In genomic region chr7:12910181-12910668, GRCm38 (mm10) we compare ENCODE assay signal across 9 mouse cellular contexts. TPM values are rescaled to one million over a fixed set of nuclear protein-coding genes. Genes with fewer than 3 reads are reported as not detected.
DNase-seq lines count a peak whose midpoint lies in the region; ATAC-seq and TF ChIP-seq lines count a peak whose summit lies in the region.
"Had no signal": no experiment of that assay in that cellular context is flagged by ENCODE, and none has a peak within 500 bp of the region (broad histone marks: within the 10 kb centered on the region; RNA-seq: fewer than 3 reads in every experiment).

No protein-coding gene starts in this region.

- H3K27ac ChIP-seq in forebrain, embryonic 11.5 days (ENCODE audit: low read depth, low read length) = peak overlapping the region; percentile 42; the same call in 1 of the 2 replicates
- peak overlapping the region; percentile 93 for H3K27ac ChIP-seq in heart, embryonic 16.5 days (ENCODE audit: low read length)
- H3K27ac ChIP-seq in liver, embryonic 14.5 days = peak overlapping the region; percentile 88

- peak overlapping the region; percentile 48 for H3K4me2 ChIP-seq in forebrain, embryonic 11.5 days (ENCODE audit: low read depth, low read length, severe bottlenecking)
- H3K4me2 ChIP-seq in heart, embryonic 16.5 days (ENCODE audit: low read depth, low read length) = peak overlapping the region; percentile 83
- peak overlapping the region; percentile 92 for H3K4me2 ChIP-seq in liver, embryonic 14.5 days (ENCODE audit: low read depth)

- no peaks in the 10 kb centered on the region for H3K9me3 ChIP-seq in forebrain, embryonic 11.5 days (ENCODE audit: control insufficient read depth, low read length)
- H3K9me3 ChIP-seq in heart, embryonic 16.5 days (replicated peaks; ENCODE audit: control insufficient read depth, low read length) = no peaks in the 10 kb centered on the region
- no peaks in the 10 kb centered on the region for H3K9me3 ChIP-seq in liver, embryonic 14.5 days (ENCODE audit: control insufficient read depth, low read length)
- H3K9me3 ChIP-seq: G1E had no signal

- peak overlapping the region; percentile 39 for H3K4me3 ChIP-seq in forebrain, embryonic 11.5 days (ENCODE audit: low read depth, low read length)
- H3K4me3 ChIP-seq in heart, embryonic 16.5 days (ENCODE audit: low read length) = peak overlapping the region; percentile 61
- peak overlapping the region; percentile 68 to 94 for H3K4me3 ChIP-seq in liver, embryonic 14.5 days (ENCODE audit: insufficient read depth in 1 of 2, low read depth in 2 of 2, low read length in 2 of 2)

- WGBS in forebrain, embryonic 11.5 days = 14% methylated on average over 19 of the region's 19 CpGs
- 5% methylated on average over 19 of the region's 19 CpGs for WGBS in heart, embryonic 16.5 days
- under 1% methylated on average over 19 of the region's 19 CpGs for WGBS in liver, embryonic 14.5 days (ENCODE audit: insufficient replicate concordance)

- peak; percentile 63 for DNase-seq in CD4-positive helper T cell, adult 2 months (ENCODE audit: low read depth, low spot score)
- peak; percentile 54 for DNase-seq in c-Kit-positive CD71-negative TER-119-negative erythroid progenitor cells, embryonic 14.5 days (ENCODE audit: low read depth)
- DNase-seq in forebrain, embryonic 11.5 days (ENCODE audit: low spot score) = peak; percentile 60
- DNase-seq in kidney, postnatal 14 days = peak; percentile 73
- DNase-seq in liver, embryonic 14.5 days (ENCODE audit: low read depth in 3 of 3, low spot score in 3 of 3) = peak; percentile 58 to 70 (median 60)
- peak; percentile 67 for DNase-seq in neural tube, embryonic 10.5 days (ENCODE audit: extremely low spot score, low spot score)
- DNase-seq in splenic B cell, adult 2 months (ENCODE audit: low read depth, low spot score) = peak; percentile 40

- TF ChIP-seq CTCF in liver, embryonic 14.5 days (IDR thresholded peaks at IDR 0.05; ENCODE audit: low read depth) = 0 out of 2 replicates have a peak, but pooled peaks have one; percentile 4

- H3K4me1 ChIP-seq in forebrain, embryonic 11.5 days (replicated peaks; ENCODE audit: control insufficient read depth, insufficient read depth, low read length) = no peaks in the 10 kb centered on the region
- H3K4me1 ChIP-seq in heart, embryonic 16.5 days (ENCODE audit: control insufficient read depth, insufficient read depth, low read length) = peaks cover 3% of the 10 kb centered on the region; the same call in 1 of the 2 replicates
- peaks cover 5 to 9% of the 10 kb centered on the region in 2 experiments; a peak in 3 of 4 replicates for H3K4me1 ChIP-seq in liver, embryonic 14.5 days (replicated peaks; ENCODE audit: control insufficient read depth in 2 of 2, insufficient read depth in 2 of 2, low read length in 1 of 2)

- peak; percentile 78 for ATAC-seq in forebrain, embryonic 11.5 days (replicated peaks; ENCODE audit: low FRiP score)
- peak; percentile 82 for ATAC-seq in heart, embryonic 16.5 days (replicated peaks; ENCODE audit: extremely low read depth, insufficient read depth, low FRiP score)
- ATAC-seq in liver, embryonic 14.5 days (ENCODE audit: insufficient read depth) = peak; percentile 83

- TF ChIP-seq EP300 in liver, embryonic 14.5 days (IDR thresholded peaks at IDR 0.05; ENCODE audit: low read depth) = no peak

- H3K9ac ChIP-seq in forebrain, embryonic 11.5 days (ENCODE audit: low read length) = peak overlapping the region; percentile 65
- peak overlapping the region; percentile 82 for H3K9ac ChIP-seq in heart, embryonic 16.5 days (ENCODE audit: low read length)
- H3K9ac ChIP-seq in liver, embryonic 14.5 days (replicated peaks) = peak overlapping the region; percentile 70

- H3K27me3 ChIP-seq in forebrain, embryonic 11.5 days (ENCODE audit: control insufficient read depth, insufficient read depth, low read length) = no peaks in the 10 kb centered on the region
- H3K27me3 ChIP-seq in heart, embryonic 16.5 days (ENCODE audit: control insufficient read depth, insufficient read depth, low read length) = no peaks in the 10 kb centered on the region
- H3K27me3 ChIP-seq in liver, embryonic 14.5 days (ENCODE audit: control insufficient read depth, insufficient read depth, low read length) = no peaks in the 10 kb centered on the region
- no peaks in the 10 kb centered on the region for H3K27me3 ChIP-seq in splenic B cell, adult 2 months (ENCODE audit: control insufficient read depth, insufficient read depth, low read length, poor library complexity, severe bottlenecking)

- H3K36me3 ChIP-seq in forebrain, embryonic 11.5 days (ENCODE audit: control insufficient read depth, insufficient read depth, low read length) = peaks cover 4% of the 10 kb centered on the region; the same call in 1 of the 2 replicates
- peaks cover 32% of the 10 kb centered on the region for H3K36me3 ChIP-seq in heart, embryonic 16.5 days (ENCODE audit: control insufficient read depth, insufficient read depth)
- H3K36me3 ChIP-seq in liver, embryonic 14.5 days (replicated peaks; ENCODE audit: control insufficient read depth, insufficient read depth, low read depth) = peaks cover 16% of the 10 kb centered on the region
- peaks cover 2% of the 10 kb centered on the region for H3K36me3 ChIP-seq in splenic B cell, adult 2 months (ENCODE audit: control insufficient read depth, insufficient read depth, low read length, poor library complexity, severe bottlenecking)

RNA-seq across cellular contexts. Expression of gene Rps5, which starts 11.9 kb away (rescaled TPM):
- 800 and 844 TPM in 2 replicates for polyA plus RNA-seq in forebrain, embryonic 11.5 days (2014; fragmentation: Nextera tagmentation; extraction: Ambion mirVana)
- 521 and 529 TPM in 2 replicates for polyA plus RNA-seq in heart, embryonic 16.5 days (2015; fragmentation: Nextera tagmentation; extraction: Ambion mirVana)
- 1,715 and 1,748 TPM in 2 replicates for polyA plus RNA-seq in liver, embryonic 14.5 days (2012; rRNA removed)
- polyA plus RNA-seq in liver, embryonic 14.5 days (2014; fragmentation: Nextera tagmentation; extraction: Ambion mirVana) = 863 and 876 TPM in 2 replicates

RNA-seq across cellular contexts. Expression of gene Zscan22, which starts 12.6 kb away (rescaled TPM):
- 20.2 and 23.4 TPM in 2 replicates for polyA plus RNA-seq in forebrain, embryonic 11.5 days (2014; fragmentation: Nextera tagmentation; extraction: Ambion mirVana)
- polyA plus RNA-seq in heart, embryonic 16.5 days (2015; fragmentation: Nextera tagmentation; extraction: Ambion mirVana) = 9.9 and 10.8 TPM in 2 replicates
- polyA plus RNA-seq in liver, embryonic 14.5 days (2012; rRNA removed) = 3.8 and 3.9 TPM in 2 replicates
- polyA plus RNA-seq in liver, embryonic 14.5 days (2014; fragmentation: Nextera tagmentation; extraction: Ambion mirVana) = 3.9 and 5.1 TPM in 2 replicates

RNA-seq across cellular contexts. Expression of gene Rnf225, which starts 17.0 kb away (rescaled TPM):
- polyA plus RNA-seq in forebrain, embryonic 11.5 days (2014; fragmentation: Nextera tagmentation; extraction: Ambion mirVana) = 1.3 and 1.6 TPM in 2 replicates
- 0.47 and 0.74 TPM in 2 replicates for polyA plus RNA-seq in heart, embryonic 16.5 days (2015; fragmentation: Nextera tagmentation; extraction: Ambion mirVana)
- 0.55 TPM in 2 replicates for polyA plus RNA-seq in liver, embryonic 14.5 days (2012; rRNA removed)
- 0.09 and 0.15 TPM in 2 replicates for polyA plus RNA-seq in liver, embryonic 14.5 days (2014; fragmentation: Nextera tagmentation; extraction: Ambion mirVana)

RNA-seq across cellular contexts. Expression of gene Zfp128, which starts 29.2 kb away (rescaled TPM):
- 5.3 and 6.2 TPM in 2 replicates for polyA plus RNA-seq in forebrain, embryonic 11.5 days (2014; fragmentation: Nextera tagmentation; extraction: Ambion mirVana)
- 2.7 and 3.2 TPM in 2 replicates for polyA plus RNA-seq in heart, embryonic 16.5 days (2015; fragmentation: Nextera tagmentation; extraction: Ambion mirVana)
- polyA plus RNA-seq in liver, embryonic 14.5 days (2012; rRNA removed) = 0.49 and 0.54 TPM in 2 replicates
- 0.39 and 1.0 TPM in 2 replicates for polyA plus RNA-seq in liver, embryonic 14.5 days (2014; fragmentation: Nextera tagmentation; extraction: Ambion mirVana)

RNA-seq across cellular contexts. Expression of gene Zfp324, which starts 55.4 kb away (rescaled TPM):
- 10.8 and 11.2 TPM in 2 replicates for polyA plus RNA-seq in forebrain, embryonic 11.5 days (2014; fragmentation: Nextera tagmentation; extraction: Ambion mirVana)
- polyA plus RNA-seq in heart, embryonic 16.5 days (2015; fragmentation: Nextera tagmentation; extraction: Ambion mirVana) = 6.5 and 6.7 TPM in 2 replicates
- 1.7 and 1.8 TPM in 2 replicates for polyA plus RNA-seq in liver, embryonic 14.5 days (2012; rRNA removed)
- 2.0 and 2.4 TPM in 2 replicates for polyA plus RNA-seq in liver, embryonic 14.5 days (2014; fragmentation: Nextera tagmentation; extraction: Ambion mirVana)

Comparison
In these comparisons a context has a peak if more than half of its experiments do, and no peak if none do; other contexts are left out.
1. Peak in every context shown above with its lines: DNase-seq, ATAC-seq, H3K4me3 ChIP-seq and H3K27ac ChIP-seq.
2. H3K27ac ChIP-seq: peak in every context shown above with its lines; median percentile 93 in heart, embryonic 16.5 days; 88 in liver, embryonic 14.5 days; 42 in forebrain, embryonic 11.5 days.